Mouse (Mus musculus): Measurements from ENCODE around the gene Psmb1. TPM values are rescaled to one million over a fixed set of nuclear protein-coding genes. Genes with fewer than 3 reads are reported as not detected.
A peak's percentile ranks its signal among the peaks of the same experiment; 100 is the strongest.
"Not testable (repeated sequence)": the region's sequence is repeated elsewhere in the genome, so short reads cannot be mapped to it uniquely, and the experiment has no call there.

Psmb1 gene
- polyA plus RNA-seq, 1 experiment, result not detected

GRCm38 (mm10) chr17:15490542-15490941 lies 9.0 kb downstream of the Psmb1 start:
- Histone ChIP-seq H3K4me1 (ENCODE audit: control insufficient read depth, insufficient read depth, low read length) (no peaks in the 10 kb centered on the region), H3K4me3 (ENCODE audit: insufficient read depth, low read depth, low read length) (no peak overlapping the region), H3K27ac (ENCODE audit: insufficient read depth, low read depth, low read length) (no peak overlapping the region)
- no peak for TF ChIP-seq POLR2A (IDR thresholded peaks at IDR 0.05; ENCODE audit: insufficient read depth, low read depth, low read length)
- TF ChIP-seq CTCF (IDR thresholded peaks at IDR 0.05; ENCODE audit: insufficient read depth, low read depth, low read length), result no peak
- 86% methylated on average over 7 of the region's 7 CpGs for WGBS

- H3K4me1 ChIP-seq (ENCODE audit: control insufficient read depth, insufficient read depth, low read length), result no peaks in the 10 kb centered on the region
- H3K27ac ChIP-seq (ENCODE audit: insufficient read depth, low read depth, low read length), result no peak overlapping the region
- TF ChIP-seq POLR2A (IDR thresholded peaks at IDR 0.05; ENCODE audit: insufficient read depth, low read depth, low read length) (no peak), CTCF (IDR thresholded peaks at IDR 0.05; ENCODE audit: insufficient read depth, low read depth, low read length) (no peak)
- H3K4me3 ChIP-seq (ENCODE audit: insufficient read depth, low read depth, low read length), result no peak overlapping the region
- 90% methylated on average over 4 of the region's 4 CpGs for WGBS
These were observed 26.9 kb downstream of the Psmb1 start for GRCm38 (mm10) chr17:15472671-15473070.

GRCm38 (mm10) chr17:15467669-15468068 lies 31.9 kb downstream of the Psmb1 start:
- 25% methylated on average over 5 of the region's 5 CpGs for WGBS
- TF ChIP-seq CTCF (IDR thresholded peaks at IDR 0.05; ENCODE audit: insufficient read depth, low read depth, low read length) (peak; percentile 86), POLR2A (IDR thresholded peaks at IDR 0.05; ENCODE audit: insufficient read depth, low read depth, low read length) (no peak)
- H3K4me1 ChIP-seq (ENCODE audit: control insufficient read depth, insufficient read depth, low read length), result no peaks in the 10 kb centered on the region
- H3K27ac ChIP-seq (ENCODE audit: insufficient read depth, low read depth, low read length), result no peak overlapping the region
- no peak overlapping the region for H3K4me3 ChIP-seq (ENCODE audit: insufficient read depth, low read depth, low read length)

GRCm38 (mm10) chr17:15461921-15462495 lies 37.5 kb downstream of the Psmb1 start:
- no peak overlapping the region for H3K4me3 ChIP-seq (ENCODE audit: insufficient read depth, low read depth, low read length)
- H3K27ac ChIP-seq (ENCODE audit: insufficient read depth, low read depth, low read length), result peak overlapping the region; percentile 42; the same call in 1 of the 2 replicates
- TF ChIP-seq POLR2A (IDR thresholded peaks at IDR 0.05; ENCODE audit: insufficient read depth, low read depth, low read length), result no peak
- no peak for TF ChIP-seq CTCF (IDR thresholded peaks at IDR 0.05; ENCODE audit: insufficient read depth, low read depth, low read length)
- H3K4me1 ChIP-seq (ENCODE audit: control insufficient read depth, insufficient read depth, low read length), result peaks cover 5% of the 10 kb centered on the region
- 55% methylated on average over 6 of the region's 6 CpGs for WGBS

- whole genome bisulfite sequencing, result 73% methylated on average over 4 of the region's 4 CpGs
- no peak for TF ChIP-seq CTCF (IDR thresholded peaks at IDR 0.05; ENCODE audit: insufficient read depth, low read depth, low read length)
- TF ChIP-seq POLR2A (IDR thresholded peaks at IDR 0.05; ENCODE audit: insufficient read depth, low read depth, low read length), result no peak
- H3K4me1 ChIP-seq (ENCODE audit: control insufficient read depth, insufficient read depth, low read length), result peaks cover 5% of the 10 kb centered on the region
- H3K27ac ChIP-seq (ENCODE audit: insufficient read depth, low read depth, low read length), result no peak overlapping the region
- no peak overlapping the region for H3K4me3 ChIP-seq (ENCODE audit: insufficient read depth, low read depth, low read length)
These were observed 39.8 kb downstream of the Psmb1 start for GRCm38 (mm10) chr17:15459761-15460160.

GRCm38 (mm10) chr17:15456595-15456994 lies 43.0 kb downstream of the Psmb1 start:
- Histone ChIP-seq H3K4me3 (ENCODE audit: insufficient read depth, low read depth, low read length) (no peak overlapping the region), H3K4me1 (ENCODE audit: control insufficient read depth, insufficient read depth, low read length) (peaks cover under 1% of the 10 kb centered on the region), H3K27ac (ENCODE audit: insufficient read depth, low read depth, low read length) (no peak overlapping the region)
- TF ChIP-seq CTCF (IDR thresholded peaks at IDR 0.05; ENCODE audit: insufficient read depth, low read depth, low read length) (no peak), POLR2A (IDR thresholded peaks at IDR 0.05; ENCODE audit: insufficient read depth, low read depth, low read length) (no peak)
- 89% methylated on average over 2 of the region's 2 CpGs for WGBS

- no peak overlapping the region for H3K27ac ChIP-seq (ENCODE audit: insufficient read depth, low read depth, low read length)
- TF ChIP-seq POLR2A (IDR thresholded peaks at IDR 0.05; ENCODE audit: insufficient read depth, low read depth, low read length) (no peak), CTCF (IDR thresholded peaks at IDR 0.05; ENCODE audit: insufficient read depth, low read depth, low read length) (no peak)
- WGBS, result 90% methylated on average over 4 of the region's 4 CpGs
- H3K4me3 ChIP-seq (ENCODE audit: insufficient read depth, low read depth, low read length), result no peak overlapping the region
- H3K4me1 ChIP-seq (ENCODE audit: control insufficient read depth, insufficient read depth, low read length), result no peaks in the 10 kb centered on the region
These were observed 44.3 kb downstream of the Psmb1 start for GRCm38 (mm10) chr17:15455203-15455602.

GRCm38 (mm10) chr17:15449606-15450005 lies 49.9 kb downstream of the Psmb1 start:
- Histone ChIP-seq H3K4me1 (ENCODE audit: control insufficient read depth, insufficient read depth, low read length) (no peaks in the 10 kb centered on the region), H3K4me3 (ENCODE audit: insufficient read depth, low read depth, low read length) (no peak overlapping the region), H3K27ac (ENCODE audit: insufficient read depth, low read depth, low read length) (no peak overlapping the region)
- WGBS, result 83% methylated on average over 3 of the region's 3 CpGs
- no peak for TF ChIP-seq POLR2A (IDR thresholded peaks at IDR 0.05; ENCODE audit: insufficient read depth, low read depth, low read length)
- no peak for TF ChIP-seq CTCF (IDR thresholded peaks at IDR 0.05; ENCODE audit: insufficient read depth, low read depth, low read length)

GRCm38 (mm10) chr17:15449144-15449543 lies 50.4 kb downstream of the Psmb1 start:
- 73% methylated on average over 6 of the region's 6 CpGs for WGBS
- not testable (repeated sequence) for H3K4me1 ChIP-seq (ENCODE audit: control insufficient read depth, insufficient read depth, low read length); H3K27ac ChIP-seq (ENCODE audit: insufficient read depth, low read depth, low read length); H3K4me3 ChIP-seq (ENCODE audit: insufficient read depth, low read depth, low read length)

- TF ChIP-seq POLR2A (IDR thresholded peaks at IDR 0.05; ENCODE audit: insufficient read depth, low read depth, low read length) (no peak), CTCF (IDR thresholded peaks at IDR 0.05; ENCODE audit: insufficient read depth, low read depth, low read length) (no peak)
- WGBS, result 65% methylated on average over 5 of the region's 5 CpGs
- no peak overlapping the region for H3K4me3 ChIP-seq (ENCODE audit: insufficient read depth, low read depth, low read length)
- no peak overlapping the region for H3K27ac ChIP-seq (ENCODE audit: insufficient read depth, low read depth, low read length)
- no peaks in the 10 kb centered on the region for H3K4me1 ChIP-seq (ENCODE audit: control insufficient read depth, insufficient read depth, low read length)
These were observed 51.7 kb downstream of the Psmb1 start for GRCm38 (mm10) chr17:15447831-15448230.
